Mouse (Mus musculus): Measurements from ENCODE around the gene Slc44a2. TPM values are rescaled to one million over a fixed set of nuclear protein-coding genes. Genes with fewer than 3 reads are reported as not detected.
"Not testable (repeated sequence)": the region's sequence is repeated elsewhere in the genome, so short reads cannot be mapped to it uniquely, and the experiment has no call there.

Slc44a2 gene
- polyA plus RNA-seq, 1 experiment from 2014 or later: 131 TPM

GRCm38 (mm10) chr9:21287571-21288402 lies 32.7 kb upstream of the Slc44a2 start, which contains the start of gene Kri1:
Kri1 (minus strand) TSS chr9:21287969.
- Histone ChIP-seq H3K9me3 (no peaks in the 10 kb centered on the region), H3K4me1 (peaks cover 36% of the 10 kb centered on the region), H3K27me3 (no peaks in the 10 kb centered on the region), H3K4me2 (replicated peaks) (peak within 1 kb of the TSS; percentile 89), H3K27ac (peak within 1 kb of the TSS; percentile 83), H3K36me3 (peaks cover 30% of the 10 kb centered on the region), H3K9ac (peak within 1 kb of the TSS; percentile 78), H3K4me3 (peak within 1 kb of the TSS; percentile 81)
- WGBS: 1% methylated on average over 59 of the region's 59 CpGs
- peak; percentile 68 for ATAC-seq (ENCODE audit: low FRiP score, low read depth)

GRCm38 (mm10) chr9:21288404-21289336 lies 31.8 kb upstream of the Slc44a2 start:
- H3K36me3 ChIP-seq: peaks cover 26% of the 10 kb centered on the region
- H3K27ac ChIP-seq: peak overlapping the region; percentile 44; the same call in 1 of the 2 replicates
- peak overlapping the region; percentile 78; the same call in 1 of the 2 replicates for H3K9ac ChIP-seq
- peak overlapping the region; percentile 81 for H3K4me3 ChIP-seq
- peak overlapping the region; percentile 89 for H3K4me2 ChIP-seq (replicated peaks)
- H3K9me3 ChIP-seq: no peaks in the 10 kb centered on the region
- ATAC-seq (ENCODE audit: low FRiP score, low read depth): no peak
- no peaks in the 10 kb centered on the region for H3K27me3 ChIP-seq
- WGBS: 74% methylated on average over 13 of the region's 13 CpGs
- H3K4me1 ChIP-seq: peaks cover 36% of the 10 kb centered on the region

GRCm38 (mm10) chr9:21289337-21289671 lies 31.2 kb upstream of the Slc44a2 start:
- H3K4me3 ChIP-seq: peak overlapping the region; percentile 81
- no peaks in the 10 kb centered on the region for H3K27me3 ChIP-seq
- H3K27ac ChIP-seq: no peak overlapping the region
- peaks cover 19% of the 10 kb centered on the region for H3K36me3 ChIP-seq
- H3K4me2 ChIP-seq (replicated peaks): peak overlapping the region; percentile 89
- 89% methylated on average over 2 of the region's 2 CpGs for WGBS
- H3K9ac ChIP-seq: no peak overlapping the region
- ATAC-seq (ENCODE audit: low FRiP score, low read depth): no peak
- H3K4me1 ChIP-seq: peaks cover 36% of the 10 kb centered on the region
- no peaks in the 10 kb centered on the region for H3K9me3 ChIP-seq

GRCm38 (mm10) chr9:21290589-21290988 lies 29.9 kb upstream of the Slc44a2 start:
- H3K9me3 ChIP-seq: no peaks in the 10 kb centered on the region
- 0 out of 2 replicates have a peak, but pooled peaks cover 7% of the 10 kb centered on the region for H3K36me3 ChIP-seq
- H3K27ac ChIP-seq: peak overlapping the region; percentile 84
- ATAC-seq (ENCODE audit: low FRiP score, low read depth): no peak
- H3K4me2 ChIP-seq (replicated peaks): peak overlapping the region; percentile 89
- H3K4me1 ChIP-seq: peaks cover 44% of the 10 kb centered on the region
- H3K27me3 ChIP-seq: no peaks in the 10 kb centered on the region
- WGBS: under 1% methylated on average over 20 of the region's 20 CpGs
- peak overlapping the region; percentile 82 for H3K9ac ChIP-seq
- peak overlapping the region; percentile 81 for H3K4me3 ChIP-seq

- ATAC-seq (ENCODE audit: low FRiP score, low read depth): peak; percentile 97
- WGBS: under 1% methylated on average over 51 of the region's 51 CpGs
- H3K27me3 ChIP-seq: no peaks in the 10 kb centered on the region
- H3K36me3 ChIP-seq: 0 out of 2 replicates have a peak, but pooled peaks cover 4% of the 10 kb centered on the region
- H3K4me3 ChIP-seq: peak within 1 kb of the TSS; percentile 81
- H3K4me1 ChIP-seq: peaks cover 47% of the 10 kb centered on the region
- H3K4me2 ChIP-seq (replicated peaks): peak within 1 kb of the TSS; percentile 89
- H3K9ac ChIP-seq: peak within 1 kb of the TSS; percentile 82
- no peaks in the 10 kb centered on the region for H3K9me3 ChIP-seq
- H3K27ac ChIP-seq: peak within 1 kb of the TSS; percentile 84
Observed at GRCm38 (mm10) chr9:21291022-21291787, 29.3 kb upstream of the Slc44a2 start, which contains the start of gene Cdkn2d. Cdkn2d (minus strand) TSS chr9:21291407.

GRCm38 (mm10) chr9:21291868-21292267 lies 28.6 kb upstream of the Slc44a2 start:
- H3K36me3 ChIP-seq; H3K27me3 ChIP-seq; ATAC-seq (ENCODE audit: low FRiP score, low read depth); H3K9me3 ChIP-seq; H3K9ac ChIP-seq: not testable (repeated sequence)
- WGBS: 19% methylated on average over 7 of the region's 7 CpGs
- Histone ChIP-seq H3K4me2 (replicated peaks) (peak overlapping the region; percentile 61), H3K27ac (peak overlapping the region; percentile 81), H3K4me3 (peak overlapping the region; percentile 81), H3K4me1 (peaks cover 40% of the 10 kb centered on the region)

- Histone ChIP-seq H3K27ac (no peak overlapping the region), H3K4me1 (peaks cover 36% of the 10 kb centered on the region), H3K27me3 (no peaks in the 10 kb centered on the region), H3K4me3 (no peak overlapping the region), H3K9ac (no peak overlapping the region), H3K9me3 (no peaks in the 10 kb centered on the region), H3K36me3 (0 out of 2 replicates have a peak, but pooled peaks cover 4% of the 10 kb centered on the region), H3K4me2 (replicated peaks) (0 out of 2 replicates have a peak overlapping the region, but pooled peaks have one; percentile 61)
- WGBS: 91% methylated on average over 3 of the region's 3 CpGs
- ATAC-seq (ENCODE audit: low FRiP score, low read depth): no peak
Observed at GRCm38 (mm10) chr9:21292271-21292670, 28.2 kb upstream of the Slc44a2 start.

- Histone ChIP-seq H3K27ac (no peak overlapping the region), H3K9me3 (peaks cover 6% of the 10 kb centered on the region; the same call in 1 of the 2 replicates), H3K4me3 (no peak overlapping the region), H3K9ac (no peak overlapping the region), H3K4me2 (replicated peaks) (no peak overlapping the region), H3K4me1 (peaks cover 12% of the 10 kb centered on the region; the same call in 1 of the 2 replicates), H3K27me3 (no peaks in the 10 kb centered on the region), H3K36me3 (no peaks in the 10 kb centered on the region)
- 85% methylated on average over 10 of the region's 10 CpGs for WGBS
- ATAC-seq (ENCODE audit: low FRiP score, low read depth): no peak
Observed at GRCm38 (mm10) chr9:21299014-21299413, 21.5 kb upstream of the Slc44a2 start.

- Histone ChIP-seq H3K36me3 (no peaks in the 10 kb centered on the region), H3K4me3 (no peak overlapping the region), H3K9me3 (peaks cover 6% of the 10 kb centered on the region; the same call in 1 of the 2 replicates), H3K27me3 (0 out of 2 replicates have a peak, but pooled peaks cover 3% of the 10 kb centered on the region), H3K4me1 (no peaks in the 10 kb centered on the region), H3K4me2 (replicated peaks) (no peak overlapping the region), H3K9ac (no peak overlapping the region), H3K27ac (no peak overlapping the region)
- 82% methylated on average over 7 of the region's 7 CpGs for WGBS
- no peak for ATAC-seq (ENCODE audit: low FRiP score, low read depth)
Observed at GRCm38 (mm10) chr9:21305065-21305464, 15.4 kb upstream of the Slc44a2 start.

GRCm38 (mm10) chr9:21309150-21309741 lies 11.3 kb upstream of the Slc44a2 start:
- no peak overlapping the region for H3K4me2 ChIP-seq (replicated peaks)
- no peak for ATAC-seq (ENCODE audit: low FRiP score, low read depth)
- peaks cover 28% of the 10 kb centered on the region for H3K27me3 ChIP-seq
- whole genome bisulfite sequencing: 64% methylated on average over 15 of the region's 15 CpGs
- no peaks in the 10 kb centered on the region for H3K9me3 ChIP-seq
- H3K9ac ChIP-seq: no peak overlapping the region
- H3K4me1 ChIP-seq: 0 out of 2 replicates have a peak, but pooled peaks cover 3% of the 10 kb centered on the region
- no peaks in the 10 kb centered on the region for H3K36me3 ChIP-seq
- H3K4me3 ChIP-seq: no peak overlapping the region
- H3K27ac ChIP-seq: no peak overlapping the region

- Histone ChIP-seq H3K4me2 (replicated peaks) (peak overlapping the region; percentile 52), H3K4me1 (0 out of 2 replicates have a peak, but pooled peaks cover 3% of the 10 kb centered on the region), H3K9me3 (no peaks in the 10 kb centered on the region), H3K4me3 (peak overlapping the region; percentile 31), H3K27me3 (peaks cover 28% of the 10 kb centered on the region), H3K27ac (no peak overlapping the region; the same call in 1 of the 2 replicates), H3K9ac (peak overlapping the region; percentile 19; the same call in 1 of the 2 replicates), H3K36me3 (no peaks in the 10 kb centered on the region)
- WGBS: 22% methylated on average over 7 of the region's 7 CpGs
- ATAC-seq (ENCODE audit: low FRiP score, low read depth): no peak
Observed at GRCm38 (mm10) chr9:21311695-21312094, 8.8 kb upstream of the Slc44a2 start.
